Mouse (Mus musculus): Measurements from ENCODE around the gene Jazf1.

- TF ChIP-seq EP300 (IDR thresholded peaks at IDR 0.05; ENCODE audit: low read depth): no peak
- TF ChIP-seq CTCF (IDR thresholded peaks at IDR 0.05; ENCODE audit: low read depth): no peak
Observed at GRCm38 (mm10) chr6:52963430-52963732, 105.0 kb downstream of the Jazf1 start.

Data from liver, embryonic 14.5 days (tissue).